Mouse (Mus musculus): ENCODE results near the gene Retreg3. TPM values are rescaled to one million over a fixed set of nuclear protein-coding genes. Genes with fewer than 3 reads are reported as not detected.

Retreg3 gene
- polyA plus RNA-seq, 1 experiment, result 130 TPM

DNA sequence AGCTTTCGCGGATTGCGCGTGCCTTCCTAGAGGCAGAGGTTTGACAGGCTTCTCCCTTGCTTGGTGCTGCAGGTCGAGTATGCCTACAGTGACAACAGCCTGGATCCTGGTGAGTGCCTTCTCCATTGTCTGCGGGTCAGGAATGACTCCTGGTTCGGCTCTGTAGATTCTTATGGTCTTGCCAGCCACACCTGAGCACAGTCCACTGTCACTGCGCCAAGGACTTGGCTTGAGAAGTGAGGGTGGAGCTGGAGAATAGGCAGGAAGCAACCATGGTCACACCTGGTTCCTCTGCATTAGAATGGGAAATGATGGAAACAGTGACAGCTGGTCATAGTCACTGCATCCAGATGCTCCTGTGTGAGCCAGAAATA lies 32.0 kb downstream of the Retreg3 start:
- peak overlapping the region; percentile 54 for H3K4me3 ChIP-seq (ENCODE audit: control insufficient read depth, insufficient read depth, low read length)
- H3K36me3 ChIP-seq (ENCODE audit: control insufficient read depth, insufficient read depth, low read length), result peaks cover 37% of the 10 kb centered on the region
- TF ChIP-seq CTCF (IDR thresholded peaks at IDR 0.05; ENCODE audit: borderline replicate concordance, control insufficient read depth, extremely low read depth, insufficient read depth, low read length, poor library complexity), result no peak; the same call in 1 of the 2 replicates
- no peak for TF ChIP-seq POLR2A (IDR thresholded peaks at IDR 0.05; ENCODE audit: control insufficient read depth, extremely low read depth, insufficient read depth, low read length, poor library complexity)
- no peak for DNase-seq
- no peaks in the 10 kb centered on the region for H3K27me3 ChIP-seq (ENCODE audit: control insufficient read depth, insufficient read depth, low read length)
- H3K27ac ChIP-seq (ENCODE audit: control insufficient read depth, insufficient read depth, low read length), result peak overlapping the region; percentile 16; the same call in 1 of the 2 replicates
- 5% methylated on average over 8 of the region's 8 CpGs for WGBS
- H3K4me1 ChIP-seq (replicated peaks; ENCODE audit: control insufficient read depth, insufficient read depth, low read length), result peaks cover 28% of the 10 kb centered on the region

DNA sequence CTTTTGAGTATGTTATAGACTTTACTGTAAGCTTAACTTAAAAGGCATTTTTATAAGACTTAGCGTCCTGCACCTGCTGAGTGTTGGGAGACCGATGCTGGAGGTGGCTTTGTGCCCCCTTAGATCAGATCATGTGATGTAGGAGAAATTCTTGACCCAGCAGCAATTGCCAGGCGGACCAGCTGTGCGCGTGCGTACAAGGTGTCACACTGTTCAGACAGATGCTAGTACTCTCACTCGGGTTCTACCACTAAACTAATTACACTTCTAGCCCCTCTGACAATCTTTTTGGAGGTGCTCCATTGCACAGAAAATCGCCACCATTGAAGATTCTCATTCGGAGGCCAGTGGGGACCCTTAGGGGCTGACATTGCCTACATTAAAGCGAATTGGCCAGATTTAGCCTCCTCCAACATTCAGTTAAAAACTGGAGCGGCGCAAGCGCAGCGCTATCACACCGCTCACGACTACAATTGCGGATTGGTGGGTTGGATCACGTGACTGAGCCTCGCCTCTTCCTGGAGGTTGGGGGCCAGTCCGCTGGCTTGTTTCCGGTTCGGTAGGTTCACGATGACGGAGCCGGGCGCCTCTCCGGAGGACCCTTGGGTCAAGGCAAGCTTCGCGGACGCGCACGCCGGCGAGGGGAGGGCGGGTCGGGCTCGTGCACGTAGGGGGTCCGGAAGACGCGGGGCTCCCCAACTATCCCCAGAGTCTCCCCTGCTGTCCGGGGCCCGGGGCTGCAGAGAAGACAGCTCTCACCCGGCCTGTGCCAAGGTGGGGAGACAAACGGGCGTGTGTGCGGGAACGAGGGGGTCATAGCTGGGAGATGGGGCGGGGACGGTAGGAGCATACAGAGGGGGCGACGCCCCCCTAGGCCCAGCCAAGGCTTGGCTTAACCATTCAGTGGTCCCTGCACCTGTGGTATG lies 32.7 kb downstream of the Retreg3 start, which contains the start of gene Mlx:
TSS of gene Mlx (plus strand) at position 522 of the 926 bp plus-strand sequence.
- peak within 1 kb of the TSS; percentile 54 for H3K4me3 ChIP-seq (ENCODE audit: control insufficient read depth, insufficient read depth, low read length)
- peaks cover 28% of the 10 kb centered on the region for H3K4me1 ChIP-seq (replicated peaks; ENCODE audit: control insufficient read depth, insufficient read depth, low read length)
- H3K27me3 ChIP-seq (ENCODE audit: control insufficient read depth, insufficient read depth, low read length), result no peaks in the 10 kb centered on the region
- H3K36me3 ChIP-seq (ENCODE audit: control insufficient read depth, insufficient read depth, low read length), result peaks cover 31% of the 10 kb centered on the region
- WGBS, result 2% methylated on average over 52 of the region's 52 CpGs
- TF ChIP-seq POLR2A (IDR thresholded peaks at IDR 0.05; ENCODE audit: control insufficient read depth, extremely low read depth, insufficient read depth, low read length, poor library complexity) (peak; percentile 46; the same call in 1 of the 2 replicates), CTCF (IDR thresholded peaks at IDR 0.05; ENCODE audit: borderline replicate concordance, control insufficient read depth, extremely low read depth, insufficient read depth, low read length, poor library complexity) (0 out of 2 replicates have a peak, but pooled peaks have one; percentile 9)
- peak within 1 kb of the TSS; percentile 68 for H3K27ac ChIP-seq (ENCODE audit: control insufficient read depth, insufficient read depth, low read length)
- DNase-seq, result peak; percentile 89

DNA sequence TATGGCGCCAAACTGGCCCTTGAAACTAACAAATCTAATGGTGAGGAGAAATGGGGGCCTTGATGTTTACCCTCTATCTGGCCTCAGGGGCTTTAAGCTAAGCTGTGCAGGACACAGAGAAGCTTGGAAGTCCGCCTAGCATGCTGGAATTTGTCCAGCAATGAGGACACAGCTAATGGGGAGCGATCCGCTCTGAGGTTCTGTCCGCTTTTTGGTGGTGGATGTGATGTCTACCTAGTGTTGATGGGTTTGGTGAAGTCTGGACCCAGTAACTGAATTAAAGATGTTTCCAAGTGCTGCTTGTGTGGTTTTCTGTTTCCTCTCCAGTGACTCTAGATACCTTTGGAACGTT lies 33.4 kb downstream of the Retreg3 start:
- Histone ChIP-seq H3K4me3 (ENCODE audit: control insufficient read depth, insufficient read depth, low read length) (no peak overlapping the region), H3K36me3 (ENCODE audit: control insufficient read depth, insufficient read depth, low read length) (peaks cover 24% of the 10 kb centered on the region), H3K27me3 (ENCODE audit: control insufficient read depth, insufficient read depth, low read length) (no peaks in the 10 kb centered on the region), H3K27ac (ENCODE audit: control insufficient read depth, insufficient read depth, low read length) (no peak overlapping the region), H3K4me1 (replicated peaks; ENCODE audit: control insufficient read depth, insufficient read depth, low read length) (peaks cover 32% of the 10 kb centered on the region)
- WGBS, result 80% methylated on average over 6 of the region's 6 CpGs
- DNase-seq, result no peak
- TF ChIP-seq POLR2A (IDR thresholded peaks at IDR 0.05; ENCODE audit: control insufficient read depth, extremely low read depth, insufficient read depth, low read length, poor library complexity), result no peak
- no peak for TF ChIP-seq CTCF (IDR thresholded peaks at IDR 0.05; ENCODE audit: borderline replicate concordance, control insufficient read depth, extremely low read depth, insufficient read depth, low read length, poor library complexity)

GRCm38 (mm10) chr11:101085617-101086322 lies 33.9 kb downstream of the Retreg3 start:
- DNase-seq, result no peak
- peaks cover 18% of the 10 kb centered on the region for H3K36me3 ChIP-seq (ENCODE audit: control insufficient read depth, insufficient read depth, low read length)
- H3K4me1 ChIP-seq (replicated peaks; ENCODE audit: control insufficient read depth, insufficient read depth, low read length), result peaks cover 32% of the 10 kb centered on the region
- H3K27me3 ChIP-seq (ENCODE audit: control insufficient read depth, insufficient read depth, low read length), result no peaks in the 10 kb centered on the region; the same call in 1 of the 2 replicates
- WGBS, result 97% methylated on average over 18 of the region's 18 CpGs
- H3K27ac ChIP-seq (ENCODE audit: control insufficient read depth, insufficient read depth, low read length), result no peak overlapping the region
- H3K4me3 ChIP-seq (ENCODE audit: control insufficient read depth, insufficient read depth, low read length), result no peak overlapping the region
- TF ChIP-seq CTCF (IDR thresholded peaks at IDR 0.05; ENCODE audit: borderline replicate concordance, control insufficient read depth, extremely low read depth, insufficient read depth, low read length, poor library complexity) (no peak), POLR2A (IDR thresholded peaks at IDR 0.05; ENCODE audit: control insufficient read depth, extremely low read depth, insufficient read depth, low read length, poor library complexity) (no peak)

DNA sequence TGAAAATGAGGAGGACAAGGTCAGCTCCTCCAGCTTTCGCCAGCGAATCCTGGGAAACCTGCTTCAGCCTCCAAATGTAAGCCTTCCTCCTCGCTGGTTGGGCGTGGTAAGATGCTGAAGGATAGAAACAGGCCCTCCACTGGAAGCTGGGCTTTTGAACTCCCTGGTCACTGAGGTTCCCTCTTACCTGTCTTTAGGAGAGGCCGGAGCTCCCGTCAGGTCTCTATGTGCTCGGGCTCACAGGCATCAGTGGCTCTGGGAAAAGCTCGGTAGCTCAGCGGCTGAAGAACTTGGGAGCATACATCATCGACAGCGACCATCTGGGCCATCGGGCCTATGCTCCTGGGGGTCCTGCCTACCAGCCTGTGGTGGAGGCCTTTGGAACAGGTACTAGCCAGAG lies 34.9 kb downstream of the Retreg3 start:
- DNase-seq, result no peak
- no peak overlapping the region for H3K27ac ChIP-seq (ENCODE audit: control insufficient read depth, insufficient read depth, low read length)
- H3K27me3 ChIP-seq (ENCODE audit: control insufficient read depth, insufficient read depth, low read length), result no peaks in the 10 kb centered on the region; the same call in 1 of the 2 replicates
- 97% methylated on average over 12 of the region's 12 CpGs for WGBS
- H3K4me3 ChIP-seq (ENCODE audit: control insufficient read depth, insufficient read depth, low read length), result no peak overlapping the region
- peaks cover 35% of the 10 kb centered on the region for H3K4me1 ChIP-seq (replicated peaks; ENCODE audit: control insufficient read depth, insufficient read depth, low read length)
- H3K36me3 ChIP-seq (ENCODE audit: control insufficient read depth, insufficient read depth, low read length), result peaks cover 9% of the 10 kb centered on the region
- no peak for TF ChIP-seq CTCF (IDR thresholded peaks at IDR 0.05; ENCODE audit: borderline replicate concordance, control insufficient read depth, extremely low read depth, insufficient read depth, low read length, poor library complexity)
- no peak for TF ChIP-seq POLR2A (IDR thresholded peaks at IDR 0.05; ENCODE audit: control insufficient read depth, extremely low read depth, insufficient read depth, low read length, poor library complexity)

DNA sequence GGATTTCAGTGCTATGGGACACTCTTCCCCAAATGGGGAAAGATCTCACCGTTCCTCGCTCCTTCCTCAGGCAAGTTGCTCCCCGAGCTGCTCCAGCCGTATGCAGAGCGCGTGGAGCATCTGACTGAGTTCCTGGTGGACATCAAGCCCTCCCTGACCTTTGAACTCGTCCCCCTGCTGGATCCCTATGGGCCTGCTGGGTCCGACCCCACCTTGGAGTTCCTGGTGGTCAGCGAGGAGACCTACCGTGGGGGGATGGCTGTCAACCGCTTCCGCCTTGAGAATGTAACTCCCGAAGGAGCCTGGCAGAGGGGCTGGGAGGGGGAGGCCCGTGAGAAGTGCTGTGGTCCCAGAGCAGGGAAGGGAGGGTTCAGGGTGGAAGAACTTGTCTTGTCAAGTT lies 35.4 kb downstream of the Retreg3 start:
- 97% methylated on average over 14 of the region's 14 CpGs for WGBS
- Histone ChIP-seq H3K27ac (ENCODE audit: control insufficient read depth, insufficient read depth, low read length) (no peak overlapping the region), H3K4me1 (replicated peaks; ENCODE audit: control insufficient read depth, insufficient read depth, low read length) (peaks cover 40% of the 10 kb centered on the region), H3K4me3 (ENCODE audit: control insufficient read depth, insufficient read depth, low read length) (no peak overlapping the region), H3K27me3 (ENCODE audit: control insufficient read depth, insufficient read depth, low read length) (peaks cover 3% of the 10 kb centered on the region; the same call in 1 of the 2 replicates), H3K36me3 (ENCODE audit: control insufficient read depth, insufficient read depth, low read length) (peaks cover 3% of the 10 kb centered on the region)
- no peak for DNase-seq
- TF ChIP-seq CTCF (IDR thresholded peaks at IDR 0.05; ENCODE audit: borderline replicate concordance, control insufficient read depth, extremely low read depth, insufficient read depth, low read length, poor library complexity), result no peak
- no peak for TF ChIP-seq POLR2A (IDR thresholded peaks at IDR 0.05; ENCODE audit: control insufficient read depth, extremely low read depth, insufficient read depth, low read length, poor library complexity)
